17 mouse cellular contexts compared by ENCODE assay signal in genomic region chr3:68974639-68975532, GRCm38 (mm10). TPM values are rescaled to one million over a fixed set of nuclear protein-coding genes. Genes with fewer than 3 reads are reported as not detected.
DNase-seq lines count a peak whose midpoint lies in the region; ATAC-seq lines count a peak whose summit lies in the region.
"Had no signal": no experiment of that assay in that cellular context is flagged by ENCODE, and none has a peak within 500 bp of the region (broad histone marks: within the 10 kb centered on the region; RNA-seq: fewer than 3 reads in every experiment).

No protein-coding gene starts in this region.

- peaks cover 4% of the 10 kb centered on the region; the same call in 1 of the 2 replicates for H3K36me3 ChIP-seq in heart, embryonic 16.5 days (ENCODE audit: control insufficient read depth, insufficient read depth)
- 0 out of 2 replicates have a peak, but pooled peaks cover 6% of the 10 kb centered on the region for H3K36me3 ChIP-seq in liver, embryonic 12.5 days
- H3K36me3 ChIP-seq in splenic B cell, adult 2 months (ENCODE audit: control insufficient read depth, insufficient read depth, low read length, poor library complexity, severe bottlenecking) = no peaks in the 10 kb centered on the region

- ATAC-seq in heart, embryonic 16.5 days (replicated peaks; ENCODE audit: extremely low read depth, insufficient read depth, low FRiP score) = no peak
- no peak for ATAC-seq in liver, embryonic 12.5 days
- ATAC-seq in cerebellum, adult (ENCODE audit: insufficient number of reproducible peaks, low FRiP score, low TSS enrichment) = no peak
- ATAC-seq: forebrain, embryonic 16.5 days; intestine, embryonic 16.5 days had no signal

- no peak overlapping the region for H3K4me2 ChIP-seq in heart, embryonic 16.5 days (ENCODE audit: low read depth, low read length)
- H3K4me2 ChIP-seq in liver, embryonic 12.5 days = peak overlapping the region; percentile 56
- H3K4me2 ChIP-seq: heart, embryonic 11.5 days; limb, embryonic 15.5 days had no signal

- 74% methylated on average over 8 of the region's 8 CpGs for WGBS in heart, embryonic 16.5 days
- 79% methylated on average over 8 of the region's 8 CpGs for WGBS in liver, embryonic 12.5 days (ENCODE audit: insufficient replicate concordance)

- DNase-seq in heart, adult 9 months (ENCODE audit: low spot score in 2 of 2) = no peak
- peak; percentile 63 for DNase-seq in CD4-positive helper T cell, adult 2 months (ENCODE audit: low read depth, low spot score)
- peak; percentile 13 for DNase-seq in splenic B cell, adult 2 months (ENCODE audit: low read depth, low spot score)
- DNase-seq in gastrocnemius, adult 8-10 months (ENCODE audit: low spot score in 2 of 2) = no peak
- no peak for DNase-seq in adrenal gland, postnatal 14 days
- DNase-seq: adrenal gland, adult 8-10 months; cerebellum, adult 9-10 months; gastrocnemius, postnatal 25 days; midbrain, embryonic 14.5 days; right cerebral cortex, postnatal 25 days had no signal

- H3K27ac ChIP-seq in heart, embryonic 16.5 days (ENCODE audit: low read length) = peak overlapping the region; percentile 73
- peak overlapping the region; percentile 86 for H3K27ac ChIP-seq in liver, embryonic 12.5 days

- no peak overlapping the region; the same call in 1 of the 2 replicates for H3K9ac ChIP-seq in heart, embryonic 16.5 days (ENCODE audit: low read length)
- peak overlapping the region; percentile 46 for H3K9ac ChIP-seq in liver, embryonic 12.5 days
- H3K9ac ChIP-seq: limb, embryonic 15.5 days had no signal

- peaks cover 23% of the 10 kb centered on the region for H3K4me1 ChIP-seq in heart, embryonic 16.5 days (ENCODE audit: control insufficient read depth, insufficient read depth, low read length)
- peaks cover 58% of the 10 kb centered on the region for H3K4me1 ChIP-seq in liver, embryonic 12.5 days
- H3K4me1 ChIP-seq: limb, embryonic 15.5 days had no signal

- H3K27me3 ChIP-seq in heart, embryonic 16.5 days (ENCODE audit: control insufficient read depth, insufficient read depth, low read length) = no peaks in the 10 kb centered on the region
- H3K27me3 ChIP-seq in liver, embryonic 12.5 days (replicated peaks) = no peaks in the 10 kb centered on the region
- H3K27me3 ChIP-seq in splenic B cell, adult 2 months (ENCODE audit: control insufficient read depth, insufficient read depth, low read length, poor library complexity, severe bottlenecking) = no peaks in the 10 kb centered on the region
- H3K27me3 ChIP-seq: limb, embryonic 15.5 days had no signal

- no peak overlapping the region for H3K4me3 ChIP-seq in heart, embryonic 16.5 days (ENCODE audit: low read length)
- no peak overlapping the region for H3K4me3 ChIP-seq in liver, embryonic 12.5 days
- H3K4me3 ChIP-seq: limb, embryonic 15.5 days had no signal

- no peaks in the 10 kb centered on the region for H3K9me3 ChIP-seq in heart, embryonic 16.5 days (replicated peaks; ENCODE audit: control insufficient read depth, low read length)
- H3K9me3 ChIP-seq in liver, embryonic 12.5 days (replicated peaks) = no peaks in the 10 kb centered on the region
- H3K9me3 ChIP-seq: limb, embryonic 15.5 days had no signal

RNA-seq across cellular contexts. Expression of gene Ift80, which starts 29.5 kb away (rescaled TPM):
- polyA plus RNA-seq in heart, embryonic 16.5 days (2015; fragmentation: Nextera tagmentation; extraction: Ambion mirVana) = 9.5 and 13.4 TPM in 2 replicates
- polyA plus RNA-seq in liver, embryonic 12.5 days (2016; fragmentation: Nextera tagmentation; extraction: Ambion mirVana) = 6.8 and 7.1 TPM in 2 replicates
- total RNA-seq in gastrocnemius, adult 8-10 months (2022) = 1 to 10 TPM; 2.1 to 4.3 (median 3.4) TPM
- total RNA-seq in adrenal gland, postnatal 14 days (2021) = 23.2 and 25.6 TPM in 2 replicates

RNA-seq across cellular contexts. Expression of gene Smc4, which starts 29.7 kb away (rescaled TPM):
- 154 and 180 TPM in 2 replicates for polyA plus RNA-seq in heart, embryonic 16.5 days (2015; fragmentation: Nextera tagmentation; extraction: Ambion mirVana)
- 178 and 181 TPM in 2 replicates for polyA plus RNA-seq in liver, embryonic 12.5 days (2016; fragmentation: Nextera tagmentation; extraction: Ambion mirVana)
- 1 to 10 TPM; 3.6 to 4.7 (median 4.2) TPM for total RNA-seq in gastrocnemius, adult 8-10 months (2022)
- total RNA-seq in adrenal gland, postnatal 14 days (2021) = 46.1 and 52.4 TPM in 2 replicates

Comparison
In these comparisons a context has a peak if more than half of its experiments do, and no peak if none do; other contexts are left out.
1. DNase-seq: peak in CD4-positive helper T cell, adult 2 months (single experiment) and splenic B cell, adult 2 months (single experiment); none in heart, adult 9 months (0 of 2), gastrocnemius, adult 8-10 months (0 of 2) and adrenal gland, postnatal 14 days (single experiment).